Mouse (Mus musculus): ENCODE data around the gene 2610528J11Rik.

DNA sequence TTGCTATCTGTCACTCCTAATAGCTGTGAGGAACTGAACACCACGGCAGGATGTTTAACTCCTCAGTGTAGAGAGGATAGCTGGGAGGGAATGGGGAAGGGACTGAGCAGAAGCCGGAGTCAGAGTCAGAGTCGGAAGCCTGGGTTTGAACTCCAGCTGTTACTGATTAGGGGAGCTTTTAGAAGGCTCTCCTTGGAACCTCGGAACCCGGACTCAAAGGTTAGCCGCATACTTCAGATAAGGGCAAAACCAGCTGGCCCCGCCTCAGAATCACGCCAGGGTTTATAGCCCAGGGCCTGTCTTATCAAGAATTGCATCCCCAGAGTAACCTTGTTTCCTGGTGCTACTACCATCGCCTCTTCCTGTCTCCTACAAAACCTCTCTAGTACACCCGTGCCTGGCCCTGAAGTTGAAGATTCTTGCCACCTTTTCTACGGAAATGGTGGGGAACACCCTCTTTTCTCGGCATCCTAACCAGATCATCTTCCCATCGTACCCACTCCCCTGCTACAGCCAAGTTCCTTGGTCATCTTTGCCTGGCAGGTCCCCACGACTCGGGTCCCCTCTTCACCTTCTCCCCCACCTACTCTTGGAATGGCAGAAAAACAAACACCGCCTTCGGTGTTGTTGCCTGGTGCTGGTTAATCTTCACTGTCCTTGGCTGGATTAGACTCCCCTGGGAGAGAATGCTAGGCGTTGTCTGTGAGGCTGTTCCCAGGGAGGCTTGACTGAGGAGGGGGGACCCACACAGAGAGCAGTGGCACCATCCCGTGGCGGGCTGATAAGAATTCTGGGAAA is 9.9 kb upstream of the 2610528J11Rik start:
- no peak for TF ChIP-seq CTCF (IDR thresholded peaks at IDR 0.05; ENCODE audit: low read depth, low read length)
- no peak for TF ChIP-seq POLR2A (IDR thresholded peaks at IDR 0.05; ENCODE audit: borderline replicate concordance, low read depth, low read length)

All from bone marrow macrophage, adult 2 months (primary cell).